Mouse (Mus musculus) liver, adult (tissue): ENCODE results near the gene Greb1.

ENCODE experiments used
- GATA4 ChIP-seq: IDR thresholded peaks from 2 replicates; pipeline ENCODE4 v1.6.1; 2014; ENCODE audit warnings: mild to moderate bottlenecking, low read length; ENCODE audit not compliant: insufficient replicate concordance

The Greb1 gene

DNA sequence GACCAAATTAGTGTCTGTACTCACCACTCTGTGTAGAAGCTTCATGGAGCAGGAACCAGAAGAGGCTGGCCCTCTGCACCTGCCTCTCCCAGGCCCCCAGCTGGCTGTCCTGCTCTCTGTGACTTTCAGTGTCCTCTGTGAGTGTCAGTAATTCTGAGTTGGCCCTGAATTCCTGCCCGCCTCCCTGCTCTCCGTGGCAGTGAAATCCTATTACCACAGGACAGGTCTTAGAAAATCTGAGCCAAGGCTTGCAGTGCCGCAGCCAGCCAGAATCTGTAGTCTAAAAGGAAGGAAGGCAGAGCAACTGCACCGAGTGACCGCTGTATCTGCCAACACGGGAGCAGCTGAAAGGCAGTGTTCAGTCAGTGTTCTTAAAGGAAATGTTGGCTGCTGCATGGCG is 20.1 kb upstream of the Greb1 start:
- TF ChIP-seq GATA4, result no peak

GRCm38 (mm10) chr12:16818513-16818912 is 17.8 kb upstream of the Greb1 start:
- no peak for TF ChIP-seq GATA4

- no peak for TF ChIP-seq GATA4
These were observed 16.5 kb upstream of the Greb1 start for GRCm38 (mm10) chr12:16817147-16817546.

- TF ChIP-seq GATA4, result no peak
These were observed 10.8 kb upstream of the Greb1 start for GRCm38 (mm10) chr12:16811477-16811876.

DNA sequence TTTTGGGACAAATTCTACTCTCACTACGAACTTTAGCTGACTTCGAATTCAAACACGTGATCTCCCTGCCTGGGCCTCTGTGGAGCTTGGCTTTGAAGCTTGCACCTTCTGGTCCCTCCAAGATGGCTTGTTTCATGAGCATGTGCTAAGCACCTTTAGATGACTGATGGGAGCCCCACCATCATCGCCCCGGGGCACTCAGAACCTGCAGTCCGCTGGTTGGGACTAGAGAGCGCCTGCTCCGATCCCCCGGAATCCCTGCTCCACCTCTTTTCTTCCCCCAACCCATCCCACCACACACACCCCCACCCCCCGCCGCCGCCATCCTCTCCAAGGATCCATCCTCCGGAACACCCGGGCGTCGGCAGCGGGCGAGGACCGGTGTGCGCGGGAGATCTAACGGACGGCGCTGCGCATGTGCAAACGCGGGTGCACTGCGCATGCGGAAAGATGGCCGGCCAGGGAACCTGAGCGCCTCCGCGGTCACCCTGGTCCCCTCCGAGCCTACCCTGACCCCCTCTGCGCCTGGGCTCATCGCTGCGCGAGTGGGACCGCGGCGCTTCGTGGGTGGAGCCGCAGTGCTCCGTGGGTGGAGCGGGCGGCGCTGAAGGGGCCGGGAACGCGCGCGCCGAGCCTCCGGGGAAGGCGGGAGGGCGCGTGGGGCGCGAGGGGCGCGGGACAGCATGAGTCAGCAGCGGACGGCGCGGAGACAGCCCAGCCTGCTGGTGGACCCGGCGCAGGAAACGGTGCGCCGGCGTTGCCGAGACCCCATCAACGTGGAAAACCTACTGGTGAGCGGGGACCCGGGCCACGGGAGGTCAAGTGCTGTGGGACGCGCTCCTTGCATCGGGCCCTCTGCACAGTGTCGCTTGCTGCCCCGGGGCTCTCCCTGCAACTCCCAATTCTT is 10.1 kb upstream of the Greb1 start, which contains the start of gene E2f6:
TSS of gene E2f6 (plus strand) at position 439 of the 907 bp plus-strand sequence.
- TF ChIP-seq GATA4, result no peak

- TF ChIP-seq GATA4, result no peak
These were observed 7.4 kb upstream of the Greb1 start for GRCm38 (mm10) chr12:16808045-16808444.

DNA sequence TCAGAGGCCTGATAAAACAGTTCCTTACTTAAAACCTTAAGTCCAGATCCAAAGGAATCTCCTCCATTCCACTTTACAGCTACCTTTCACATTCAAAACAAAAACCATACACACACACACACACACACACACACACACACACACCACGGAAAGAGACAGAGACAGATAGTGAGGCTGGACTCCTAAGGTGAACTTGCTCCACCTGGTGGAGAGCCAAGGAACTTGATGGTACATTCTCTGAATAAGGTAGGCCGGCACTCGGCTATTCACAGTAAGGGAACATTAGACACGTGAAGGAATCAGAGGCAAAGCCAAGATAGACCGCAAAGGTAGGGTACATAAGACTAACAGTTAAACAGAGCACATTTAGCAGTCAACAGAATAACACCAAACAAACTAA is 4.8 kb upstream of the Greb1 start:
- TF ChIP-seq GATA4, result no peak

DNA sequence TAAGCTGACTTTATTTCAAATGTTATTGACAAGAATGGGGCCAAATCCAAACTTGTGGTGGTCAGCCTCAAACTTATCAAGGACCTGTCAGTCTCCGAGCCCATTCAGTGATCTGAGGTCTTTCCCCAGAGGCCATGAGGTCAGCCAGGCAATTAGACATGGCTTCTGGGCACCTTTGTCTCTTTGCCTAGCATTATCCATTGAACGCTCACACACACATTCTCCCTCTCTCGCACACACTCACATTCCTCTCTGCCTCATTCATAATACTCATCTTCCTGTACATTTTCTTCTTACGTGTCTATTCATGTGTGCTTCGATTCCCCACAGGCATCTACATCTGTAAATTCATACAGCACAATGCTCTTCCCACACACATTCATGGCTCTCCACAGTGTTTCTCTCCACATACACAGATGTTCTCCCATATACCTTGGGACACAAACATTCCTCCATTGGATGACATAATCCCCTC is 3.3 kb upstream of the Greb1 start:
- no peak for TF ChIP-seq GATA4

- TF ChIP-seq GATA4, result no peak
These were observed 2.7 kb upstream of the Greb1 start for GRCm38 (mm10) chr12:16803237-16803955.

- TF ChIP-seq GATA4, result no peak
These were observed 251 bp upstream of the Greb1 start for GRCm38 (mm10) chr12:16800959-16801315.

DNA sequence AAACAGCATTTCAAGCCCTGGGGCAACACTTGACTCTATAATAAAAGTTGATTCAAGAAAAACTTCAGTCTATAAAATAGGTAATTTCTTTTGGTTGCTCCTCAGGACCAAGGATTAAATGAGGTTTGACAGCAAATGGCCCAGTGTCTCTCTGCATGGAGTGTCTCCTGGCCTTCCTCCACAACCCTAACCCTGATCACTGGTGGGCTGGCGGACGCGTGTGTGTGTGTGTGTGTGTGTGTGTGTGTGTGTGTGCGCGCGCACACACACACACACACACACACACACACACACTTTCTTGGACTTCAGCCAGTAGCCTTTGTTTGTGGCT is 793 bp downstream of the Greb1 start:
- TF ChIP-seq GATA4, result no peak

GRCm38 (mm10) chr12:16798894-16799293 is 1.8 kb downstream of the Greb1 start:
- no peak for TF ChIP-seq GATA4

DNA sequence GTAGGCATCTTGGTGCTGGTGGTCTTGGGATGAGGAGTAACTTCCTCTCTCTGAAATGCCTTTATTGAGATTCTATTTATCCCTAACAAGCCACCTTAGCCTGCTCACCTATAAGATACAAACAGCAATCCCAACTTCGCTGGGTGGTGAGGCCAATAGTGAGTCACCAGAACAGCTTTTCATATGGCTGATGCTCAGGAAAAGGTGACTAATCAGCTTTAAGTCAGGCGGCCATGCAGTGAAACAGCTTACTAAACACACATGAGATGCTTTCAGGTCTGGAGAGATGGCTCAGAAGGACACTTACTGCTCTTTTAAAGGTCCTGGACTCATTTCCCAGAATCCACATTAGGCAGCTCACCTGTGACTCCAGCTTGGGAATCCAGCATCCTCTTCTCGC is 4.9 kb downstream of the Greb1 start:
- no peak for TF ChIP-seq GATA4

- no peak for TF ChIP-seq GATA4
These were observed 7.3 kb downstream of the Greb1 start for GRCm38 (mm10) chr12:16793371-16793770.

DNA sequence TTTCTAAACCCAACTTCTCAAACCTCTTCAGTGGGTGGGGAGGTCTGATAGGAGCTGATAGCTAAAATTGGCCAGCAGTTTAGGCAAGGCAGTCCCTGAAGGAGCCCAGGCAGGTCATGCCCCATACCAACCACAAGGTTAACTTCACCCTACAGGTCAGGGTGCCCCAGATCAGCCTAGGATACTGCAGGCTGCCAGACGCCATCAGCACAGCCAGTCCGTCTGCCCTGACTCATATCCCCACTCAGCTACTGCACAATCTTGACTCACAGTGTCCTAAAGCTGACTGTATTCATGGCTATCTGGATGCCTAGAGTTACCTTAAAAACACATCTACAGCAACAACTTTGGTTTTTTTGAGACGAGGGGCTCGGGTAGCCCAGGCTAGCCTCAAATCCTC is 10.2 kb downstream of the Greb1 start:
- no peak for TF ChIP-seq GATA4

- no peak for TF ChIP-seq GATA4
These were observed 10.9 kb downstream of the Greb1 start for GRCm38 (mm10) chr12:16789756-16790155.
